Mouse (Mus musculus) Muller cell, postnatal 12 days (primary cell): ENCODE results near the gene Hibadh.
"Not testable (repeated sequence)": the region's sequence is repeated elsewhere in the genome, so short reads cannot be mapped to it uniquely, and the experiment has no call there.

Experiments used
- DNase-seq: peaks from one replicate; pipeline ENCODE4 v3.0.0-alpha.2; 2015; ENCODE audit errors: inconsistent ontology term

Gene Hibadh

DNA sequence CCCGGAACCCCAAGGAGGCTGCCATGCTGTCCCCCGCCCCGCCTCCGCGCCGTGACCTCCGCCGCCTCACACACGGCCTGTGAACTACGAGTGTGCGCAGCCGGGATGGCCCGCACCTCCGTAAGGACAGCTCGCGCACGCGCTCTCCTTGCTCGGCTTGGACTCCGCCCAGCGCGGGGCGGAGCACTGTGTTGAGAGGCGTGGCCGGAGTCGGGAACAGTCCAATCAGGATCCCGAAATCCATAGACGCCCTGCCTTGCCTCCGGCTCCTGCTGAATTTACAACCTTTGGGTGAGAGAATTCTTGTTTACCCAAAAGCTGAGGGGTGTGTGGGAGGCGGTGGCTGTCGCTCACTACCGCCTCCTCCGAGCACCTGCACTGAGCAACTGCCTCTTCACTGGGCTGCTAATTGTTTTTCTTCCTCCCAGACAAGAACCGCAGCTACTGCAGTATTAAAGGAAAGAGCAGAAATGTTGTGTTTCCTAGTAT, at the start of gene Hibadh:
TSS of gene Hibadh (minus strand) at position 166 of the 489 bp plus-strand sequence.
- DNase-seq, result peak; percentile 98

DNA sequence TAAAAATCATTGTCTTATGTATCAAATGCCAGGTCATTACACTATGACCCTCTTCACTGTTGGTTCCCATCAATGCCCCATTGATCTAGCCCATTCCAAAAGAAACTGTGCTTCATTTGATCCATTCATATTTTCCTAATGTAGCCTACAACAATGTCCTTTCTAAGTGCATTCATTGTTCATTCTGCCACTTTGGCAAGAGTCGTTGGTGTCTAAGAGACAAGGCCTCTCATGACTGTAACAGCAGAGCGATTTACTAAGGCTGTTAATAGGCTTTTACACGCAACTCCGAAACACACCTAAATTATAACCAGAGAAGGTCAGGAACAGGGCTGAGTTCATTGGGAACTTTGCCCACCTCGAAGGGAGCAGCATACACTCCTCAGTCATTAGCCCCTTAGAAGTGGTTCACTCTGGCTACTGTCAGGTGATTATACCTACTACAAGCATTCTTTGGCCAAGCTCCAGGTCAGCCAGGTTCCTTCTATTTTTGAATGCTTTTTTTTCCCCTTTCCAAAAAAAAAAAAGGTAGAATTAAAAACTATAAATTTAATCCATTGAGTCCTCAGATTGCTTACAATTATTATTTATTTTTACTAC, 46.8 kb upstream of the Hibadh start:
- peak; percentile 77 for DNase-seq

DNA sequence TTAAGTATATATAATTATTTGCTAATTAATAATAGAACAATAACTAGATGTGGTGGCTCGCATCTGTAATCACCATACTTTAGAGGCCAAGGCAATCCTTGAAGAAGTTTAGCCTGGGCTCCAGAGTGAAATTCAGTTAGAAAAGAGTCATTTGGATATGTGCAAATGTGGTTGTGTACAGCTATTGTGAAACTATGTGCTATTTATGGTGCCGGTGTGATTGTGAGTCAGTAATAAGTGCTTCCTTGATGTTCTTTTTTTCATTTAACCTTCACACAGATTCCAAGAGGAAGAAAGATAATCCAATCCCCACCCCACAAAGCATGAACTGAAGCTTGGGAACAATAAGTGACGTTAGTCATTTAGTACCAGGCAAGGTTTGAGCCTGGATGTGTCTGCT, 42.4 kb upstream of the Hibadh start:
- DNase-seq, result no peak

DNA sequence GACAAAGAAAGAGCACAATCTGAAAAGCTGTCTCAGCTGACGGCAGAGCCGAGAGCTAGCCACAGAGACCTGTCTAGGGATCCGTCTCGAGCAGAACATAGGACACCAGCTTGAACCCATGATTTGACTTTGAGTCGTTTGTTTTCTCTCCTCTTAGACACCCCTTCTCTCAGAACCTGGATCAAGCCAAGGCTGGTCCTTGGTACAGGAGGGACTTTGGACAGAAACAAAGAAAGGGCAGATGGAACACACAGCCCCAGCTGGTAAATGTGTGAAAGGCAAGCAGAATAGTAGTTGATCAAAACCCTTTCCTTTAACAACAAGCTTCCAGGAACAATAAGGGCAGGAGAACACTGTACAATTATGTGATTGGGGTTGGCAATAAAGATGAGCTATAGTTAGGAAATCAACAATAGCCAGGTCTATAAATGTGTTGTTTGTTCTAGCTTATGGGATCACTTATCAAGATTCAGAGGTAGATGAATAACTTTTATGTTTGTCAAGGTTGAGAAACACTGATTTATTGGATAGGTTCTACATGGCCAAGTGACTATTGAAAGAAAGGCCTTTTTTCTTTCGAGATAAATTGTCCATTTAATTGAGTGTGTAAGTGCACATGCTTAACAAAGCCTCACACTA, 41.8 kb upstream of the Hibadh start:
- DNase-seq, result no peak

DNA sequence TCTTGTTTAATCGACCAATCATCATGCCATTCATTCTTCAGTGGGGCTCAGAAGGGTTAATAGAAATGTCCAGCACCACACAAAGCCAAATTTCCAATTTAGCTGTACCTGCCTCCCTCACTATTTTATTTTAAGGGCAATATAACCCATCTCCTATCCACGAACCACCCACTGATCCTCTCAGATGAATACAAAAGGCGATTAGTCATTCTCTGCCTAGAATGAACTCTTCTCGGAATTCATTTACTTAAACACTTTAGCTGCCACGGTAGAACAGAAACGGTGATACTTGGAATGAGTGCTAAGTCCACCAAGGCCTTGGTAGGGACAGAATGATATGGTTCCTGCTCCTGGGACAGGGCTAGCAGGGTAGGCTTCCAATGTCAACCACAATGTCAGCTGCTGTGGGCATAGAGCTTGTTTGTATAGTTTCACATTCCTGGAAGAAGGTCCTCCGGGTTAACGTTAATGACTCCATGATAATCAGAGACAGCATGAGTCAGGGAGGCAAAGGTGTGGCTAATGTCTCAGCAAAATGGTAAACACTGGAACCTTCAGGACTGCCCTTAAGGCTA, 40.4 kb upstream of the Hibadh start:
- DNase-seq, result peak; percentile 9

DNA sequence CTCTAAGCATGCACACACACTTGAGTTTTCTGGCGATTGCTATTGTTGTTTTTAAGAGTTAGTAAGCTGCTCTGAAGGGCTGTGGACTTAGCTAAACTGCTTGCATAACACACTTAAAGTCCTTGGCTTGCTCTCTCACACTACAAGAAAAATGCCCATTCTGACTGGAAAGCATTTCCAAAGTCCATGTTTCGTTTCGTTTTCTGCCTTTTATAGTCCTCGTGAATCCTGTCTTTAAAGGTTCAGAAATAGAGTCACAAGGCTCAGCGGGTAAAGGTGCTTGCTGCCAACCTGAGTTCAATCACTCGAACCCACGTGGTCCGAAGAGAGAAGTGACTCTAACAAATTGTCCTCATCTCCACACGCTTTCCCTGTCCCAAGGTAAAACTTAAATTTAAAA, 39.4 kb upstream of the Hibadh start:
- DNase-seq, result no peak

DNA sequence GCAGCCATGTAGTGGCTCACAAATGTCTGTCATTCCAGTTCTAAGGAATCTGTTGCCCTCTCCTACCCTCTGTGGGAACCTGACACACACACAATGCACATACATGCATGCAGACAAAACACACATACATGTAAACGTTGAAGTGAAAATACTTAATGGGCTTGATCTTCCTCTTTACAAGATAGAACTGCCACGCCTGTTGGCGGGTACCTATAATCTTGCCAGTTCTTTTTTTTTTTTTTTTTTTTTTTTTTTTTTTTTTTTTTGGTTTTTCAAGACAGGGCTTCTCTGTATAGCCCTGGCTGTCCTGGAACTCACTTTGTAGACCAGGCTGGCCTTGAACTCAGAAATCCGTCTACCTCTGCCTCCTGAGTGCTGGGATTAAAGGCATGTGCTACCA, 37.3 kb upstream of the Hibadh start:
- not testable (repeated sequence) for DNase-seq

DNA sequence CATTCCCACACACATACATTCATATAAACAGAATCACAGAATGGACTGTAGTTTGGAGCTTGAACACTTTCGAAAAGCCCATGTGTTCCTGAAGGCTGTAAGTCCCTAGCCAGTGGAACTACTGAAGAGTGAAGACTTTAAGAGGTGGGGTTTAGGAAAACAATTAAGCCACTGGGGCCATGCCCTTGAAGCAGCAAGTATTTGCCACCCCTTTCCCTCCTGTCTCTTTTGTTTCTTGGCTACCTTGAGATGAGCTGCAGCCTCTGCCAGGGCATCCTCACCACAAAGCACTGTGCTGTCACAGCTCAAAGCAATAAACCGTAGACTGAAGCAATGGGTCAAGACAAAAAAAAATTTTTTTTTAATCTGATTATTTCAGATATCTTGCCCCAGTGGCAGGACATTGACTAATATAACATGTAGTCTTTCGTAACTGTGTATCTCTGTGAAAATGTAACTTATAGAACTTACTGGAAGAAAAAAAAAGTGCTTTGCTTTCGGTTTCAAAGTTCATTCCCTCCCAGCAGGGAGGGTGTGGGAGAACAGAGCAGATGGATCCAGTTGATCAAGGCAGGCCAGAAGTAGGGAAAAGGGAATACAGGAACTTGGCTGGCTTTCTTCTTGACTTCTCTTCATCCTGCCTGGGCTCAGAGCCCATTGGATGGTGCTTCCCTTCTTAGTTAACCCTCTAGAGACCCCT, 35.2 kb upstream of the Hibadh start:
- peak; percentile 59 for DNase-seq

DNA sequence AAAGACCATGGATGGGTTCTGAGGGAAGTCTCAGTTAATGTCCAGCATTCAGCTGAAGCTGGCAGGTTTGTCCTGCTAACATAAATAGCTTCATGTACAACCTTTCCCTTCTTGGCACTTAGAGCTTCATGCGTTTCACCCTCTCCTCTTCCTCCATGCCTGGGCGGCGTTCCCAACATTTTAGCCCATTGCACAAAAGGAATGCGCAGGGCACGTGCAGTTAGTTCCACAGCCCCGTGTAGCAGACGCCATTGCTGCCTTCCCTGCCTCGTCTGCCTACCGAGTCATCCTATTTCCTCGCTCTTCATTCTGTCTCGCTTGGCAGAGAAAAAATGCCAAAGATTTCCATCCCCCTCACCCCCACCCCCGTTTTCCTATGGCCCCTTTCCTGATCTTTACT, 34.4 kb upstream of the Hibadh start:
- peak; percentile 24 for DNase-seq

DNA sequence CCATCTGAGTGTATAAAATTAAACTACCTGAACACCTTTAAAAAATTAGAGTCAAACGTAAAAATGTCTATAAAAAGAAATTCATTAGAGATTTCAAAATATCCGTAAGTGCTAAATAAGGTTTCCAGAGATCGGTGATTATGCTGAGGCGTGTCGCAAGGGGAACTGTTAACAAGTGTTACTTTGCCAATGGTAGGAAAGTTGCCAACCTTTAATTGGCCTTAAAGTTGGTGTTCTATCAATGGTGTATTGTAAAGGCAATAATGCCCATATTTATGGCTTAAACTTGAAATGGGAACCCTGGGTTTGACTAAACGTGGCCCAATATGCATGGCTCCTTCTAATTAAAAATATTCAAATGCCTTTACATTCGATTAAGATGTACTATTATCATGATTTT, 33.5 kb upstream of the Hibadh start:
- no peak for DNase-seq

DNA sequence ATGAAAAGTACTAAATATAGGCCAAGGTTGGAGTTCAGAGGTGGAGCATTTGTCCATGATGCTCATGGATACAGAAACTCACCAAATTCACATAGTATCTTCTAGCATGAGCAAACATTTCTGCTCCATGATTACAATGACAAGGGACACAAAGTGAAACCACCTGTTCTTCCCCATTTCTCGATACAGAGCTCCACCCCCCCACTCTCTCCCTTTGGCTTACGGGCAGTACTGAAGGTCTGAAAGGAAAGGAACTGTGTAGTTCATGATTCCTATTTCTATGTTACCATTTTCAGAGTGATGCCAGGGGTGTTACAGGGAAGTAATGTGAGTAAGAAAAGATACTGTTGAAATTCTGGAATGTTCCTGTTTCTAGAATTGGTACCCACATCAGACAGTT, 32.4 kb upstream of the Hibadh start:
- DNase-seq, result no peak

DNA sequence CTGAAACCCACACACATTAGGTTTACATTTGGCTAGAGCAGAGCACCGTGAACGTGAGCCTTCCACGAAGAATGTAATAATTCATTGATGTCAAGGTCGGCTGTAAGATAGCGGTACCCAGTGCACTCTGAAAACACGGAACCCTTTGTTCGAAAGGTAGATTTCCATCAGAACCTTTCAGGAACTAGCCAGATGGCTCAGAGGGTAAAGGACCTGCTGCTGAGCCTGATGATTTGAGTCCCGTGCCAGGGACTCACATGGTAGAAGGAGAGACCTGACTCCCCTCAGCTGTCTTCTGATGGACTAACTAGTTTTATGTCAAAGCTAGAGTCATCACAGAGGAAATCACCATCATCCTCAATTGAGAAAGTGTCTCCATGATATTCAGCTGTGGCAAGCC, 31.6 kb upstream of the Hibadh start:
- no peak for DNase-seq

DNA sequence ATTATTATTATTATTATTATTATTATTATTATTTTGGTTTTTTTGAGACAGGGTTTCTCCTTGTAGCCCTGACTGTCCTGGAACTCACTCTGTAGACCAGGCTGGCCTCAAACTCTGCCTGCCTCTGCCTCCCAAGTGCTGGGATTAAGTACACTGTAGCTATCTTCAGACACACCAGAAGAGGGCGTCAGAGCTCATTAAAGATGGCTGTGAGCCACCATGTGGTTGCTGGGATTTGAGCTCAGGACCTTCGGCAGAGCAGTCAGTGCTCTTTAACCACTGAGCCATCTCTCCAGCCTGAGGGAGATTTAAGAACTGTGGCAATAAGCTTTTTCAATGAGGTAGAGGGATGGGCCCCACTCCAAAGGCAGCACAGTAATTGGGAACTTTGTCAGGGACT, 29.7 kb upstream of the Hibadh start:
- DNase-seq, result not testable (repeated sequence)

DNA sequence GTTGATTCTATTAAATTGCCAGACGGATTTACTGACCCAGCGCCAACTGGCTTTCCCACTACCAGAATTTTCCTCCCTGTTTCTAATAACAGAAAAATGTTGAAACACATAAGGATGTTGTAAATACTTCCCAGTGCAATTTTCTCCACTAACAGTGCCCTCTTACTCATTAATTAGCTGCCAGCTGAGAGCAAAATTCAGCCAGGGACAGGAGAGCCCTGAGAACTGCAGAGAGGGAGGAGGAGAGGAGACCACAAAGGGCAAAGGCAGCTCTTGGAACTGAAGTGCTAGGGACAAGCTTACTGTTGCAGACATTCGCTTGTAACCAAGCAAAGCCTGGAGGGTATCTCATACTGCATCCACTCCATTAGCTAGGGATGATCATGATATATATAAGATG, 27.5 kb upstream of the Hibadh start:
- peak; percentile 45 for DNase-seq

DNA sequence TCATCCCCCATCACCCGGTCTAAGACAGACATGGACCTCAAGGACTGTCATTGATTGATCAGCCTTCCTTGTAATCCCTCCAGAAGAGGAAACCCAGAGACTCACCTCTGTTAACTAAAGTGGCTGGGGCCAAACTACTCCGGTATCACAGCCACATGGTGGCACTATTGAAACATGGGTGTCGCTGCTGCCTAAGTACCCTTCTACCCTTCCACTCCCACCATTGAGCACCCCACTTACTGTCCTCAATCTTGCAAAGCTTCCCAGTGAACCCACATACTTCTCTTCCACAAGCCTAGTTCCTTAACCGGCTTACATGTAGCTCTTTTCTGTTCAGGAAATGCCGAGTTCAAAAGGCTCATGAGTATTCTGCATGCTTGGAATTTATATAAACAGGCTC, 22.8 kb upstream of the Hibadh start:
- DNase-seq, result no peak

DNA sequence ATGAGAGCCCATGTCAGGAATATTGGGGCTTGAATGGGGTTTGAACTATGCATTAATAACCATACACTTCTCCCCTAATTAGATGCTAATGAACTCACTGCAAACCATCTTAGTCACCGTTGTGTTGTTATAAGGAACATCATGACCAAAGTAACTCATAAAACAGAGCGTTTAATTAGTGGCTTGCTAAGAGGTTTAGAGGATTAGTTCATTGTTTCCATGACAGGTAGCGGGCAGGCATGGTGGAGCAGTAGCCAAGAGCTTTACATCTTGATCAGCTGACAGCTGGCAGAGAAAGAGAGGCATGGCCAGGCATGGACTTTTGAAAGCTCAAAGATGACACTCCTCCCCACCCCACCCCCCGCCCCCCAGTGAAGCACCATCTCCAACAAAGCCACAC, 15.1 kb upstream of the Hibadh start:
- DNase-seq, result no peak

DNA sequence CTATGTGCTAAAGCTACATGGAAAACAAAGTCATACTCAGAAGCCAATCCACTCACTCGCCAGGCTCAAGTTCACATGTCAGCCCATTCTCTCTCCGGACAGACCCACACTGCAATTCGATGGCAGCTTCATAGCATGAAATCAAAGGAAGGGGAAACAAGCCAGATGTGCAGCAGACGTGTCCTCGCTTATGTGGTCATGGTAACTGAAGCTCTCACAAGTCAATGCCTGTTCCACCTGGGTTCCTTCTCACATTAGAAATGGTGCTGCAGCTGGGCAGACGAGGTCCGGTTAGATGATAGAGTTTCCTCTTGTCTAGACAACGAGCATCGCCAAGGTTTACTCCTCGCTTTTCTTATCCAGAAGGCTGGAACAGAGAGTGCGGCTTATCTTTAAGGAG, 8.6 kb upstream of the Hibadh start:
- no peak for DNase-seq

DNA sequence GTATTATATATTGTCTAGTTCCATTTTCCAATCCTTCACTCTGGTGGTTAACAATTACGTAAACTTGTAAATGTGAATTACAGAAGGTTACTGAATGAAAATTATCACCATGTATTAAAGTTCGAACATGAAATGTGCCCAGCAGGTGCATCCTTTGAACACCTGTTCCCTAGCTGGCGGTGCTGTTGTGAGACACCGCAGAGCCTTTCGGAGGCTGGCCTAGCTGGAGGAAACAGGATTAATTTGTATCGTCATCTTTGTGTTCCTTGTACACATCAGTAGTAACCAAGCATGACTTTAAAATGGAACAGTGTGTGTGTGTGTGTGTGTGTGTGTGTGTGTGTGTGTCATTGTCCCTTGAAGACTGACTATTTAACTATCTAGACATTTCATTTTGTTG, 7.8 kb upstream of the Hibadh start:
- DNase-seq, result no peak

DNA sequence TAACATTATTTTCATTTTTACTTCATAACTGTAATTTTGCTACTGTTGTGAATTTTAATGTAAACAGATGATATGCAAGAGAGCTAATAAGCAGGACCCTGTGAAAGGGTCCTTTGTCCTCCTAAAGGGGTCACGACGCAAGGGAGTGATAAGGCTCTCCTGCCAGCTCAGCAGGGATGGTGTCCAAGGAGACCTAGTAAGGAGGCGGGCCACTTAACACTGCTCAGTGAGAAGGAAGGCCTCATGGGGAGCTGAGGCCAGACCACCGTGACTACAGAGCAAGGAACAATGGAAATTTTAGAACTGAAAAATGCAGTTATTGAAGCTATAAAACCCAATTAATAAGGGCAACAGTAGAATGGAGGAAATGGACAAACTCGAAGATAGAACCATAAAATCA, 5.7 kb upstream of the Hibadh start:
- DNase-seq, result no peak

DNA sequence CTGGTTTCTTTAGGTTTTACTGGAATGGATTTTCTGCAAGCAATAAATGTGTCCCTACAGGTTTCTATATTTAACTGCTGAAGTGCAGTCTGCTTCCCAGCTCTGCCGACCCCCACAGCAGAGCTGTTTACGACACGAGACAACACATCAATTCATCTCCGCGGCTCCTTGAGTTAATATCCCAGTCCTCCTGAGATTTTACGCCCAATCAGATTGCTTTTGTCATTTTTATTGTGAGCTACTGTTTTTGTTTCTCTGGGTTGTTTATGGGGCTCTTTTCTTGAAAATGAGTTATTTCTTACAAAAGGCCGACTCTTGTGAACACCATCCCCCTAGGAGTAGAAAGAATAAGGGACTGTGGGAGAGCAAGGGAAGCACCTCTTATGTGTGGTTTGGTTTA, 2.0 kb upstream of the Hibadh start:
- DNase-seq, result no peak

DNA sequence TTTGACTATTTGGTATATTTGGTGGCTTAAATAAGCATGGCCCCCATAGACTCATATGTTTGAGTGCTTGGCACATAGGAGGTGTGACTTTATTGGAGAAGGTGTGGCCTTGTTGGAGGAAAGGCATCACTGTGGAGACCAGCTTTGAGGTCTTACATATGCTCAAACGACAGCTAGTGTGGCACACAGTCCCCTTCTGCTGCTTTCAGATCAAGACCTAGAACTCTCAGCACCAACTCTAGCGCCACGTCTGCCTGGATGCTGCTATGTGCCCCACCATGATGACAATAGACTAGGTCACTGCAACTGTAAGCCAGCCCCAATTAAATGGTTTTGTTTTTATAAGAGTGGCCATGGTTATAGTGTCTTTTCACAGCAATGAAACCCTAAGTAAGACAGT, 887 bp upstream of the Hibadh start:
- DNase-seq, result no peak

DNA sequence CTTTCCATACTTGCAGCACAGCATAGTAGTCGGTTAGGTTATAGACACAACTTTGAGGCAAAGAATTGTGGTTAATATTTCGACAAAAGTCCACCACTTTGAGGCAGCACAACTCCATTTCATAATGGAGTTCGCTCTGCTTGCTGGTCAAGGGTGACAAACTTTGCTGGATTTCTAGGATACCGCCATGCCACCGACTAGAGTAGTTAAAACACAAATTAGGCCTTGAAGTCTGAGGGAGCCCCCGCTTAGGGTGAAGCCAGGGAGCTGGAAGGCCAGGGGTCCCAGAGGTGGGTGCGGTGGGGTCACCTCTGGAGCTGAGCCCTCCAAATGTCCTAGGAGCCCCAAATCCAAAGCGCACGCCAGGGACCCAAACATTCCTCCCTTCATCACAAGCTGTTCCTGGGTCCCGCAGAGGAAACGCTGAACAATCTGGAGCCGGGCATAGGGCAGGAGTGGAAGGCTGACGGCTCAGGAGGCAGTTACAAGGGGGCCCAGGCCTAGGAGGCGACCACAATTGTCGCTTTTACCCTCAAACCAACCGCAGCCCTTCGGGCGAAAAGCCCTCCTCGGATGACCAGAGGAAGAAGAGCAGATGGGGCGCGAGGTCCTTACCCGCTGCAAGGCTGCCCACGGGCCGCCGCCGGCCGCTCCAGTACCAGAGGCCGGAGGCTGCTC, 504 bp downstream of the Hibadh start:
- DNase-seq, result no peak
